Mouse (Mus musculus): ENCODE results near the gene Fmnl1. TPM values are rescaled to one million over a fixed set of nuclear protein-coding genes. Genes with fewer than 3 reads are reported as not detected.

The Fmnl1 gene
- polyA plus RNA-seq, 1 experiment from 2014 or later: 1.7 TPM

DNA sequence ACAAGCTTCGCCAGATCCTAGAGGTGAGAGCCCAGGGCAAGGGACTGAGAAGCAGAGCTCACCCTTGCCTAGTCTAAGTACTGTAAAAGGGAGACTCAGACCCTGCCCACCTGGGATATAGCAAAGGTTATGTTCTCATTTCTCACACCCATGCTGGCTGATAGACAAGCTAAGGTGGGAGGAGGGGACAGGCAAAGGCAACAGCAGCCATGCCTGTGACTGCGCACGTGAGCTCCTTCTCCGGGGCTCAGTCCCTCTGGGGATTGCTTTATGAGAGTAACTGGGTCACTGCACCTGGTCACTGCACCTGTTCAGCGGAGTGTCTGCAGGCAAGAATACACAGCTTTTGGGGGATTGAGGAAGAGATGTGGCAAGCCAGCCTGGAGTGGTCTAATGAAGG is 24.7 kb downstream of the Fmnl1 start:
- ATAC-seq (replicated peaks): no peak
- Histone ChIP-seq H3K36me3 (no peaks in the 10 kb centered on the region), H3K27me3 (peaks cover 73% of the 10 kb centered on the region), H3K27ac (replicated peaks) (no peak overlapping the region), H3K9ac (replicated peaks) (no peak overlapping the region), H3K4me2 (replicated peaks) (no peak overlapping the region), H3K9me3 (no peaks in the 10 kb centered on the region), H3K4me3 (no peak overlapping the region), H3K4me1 (peaks cover 32% of the 10 kb centered on the region)
- WGBS: 78% methylated on average over 5 of the region's 5 CpGs

- H3K9me3 ChIP-seq: no peaks in the 10 kb centered on the region
- no peaks in the 10 kb centered on the region for H3K36me3 ChIP-seq
- no peak for ATAC-seq (replicated peaks)
- 88% methylated on average over 4 of the region's 4 CpGs for WGBS
- no peak overlapping the region for H3K27ac ChIP-seq (replicated peaks)
- peaks cover 57% of the 10 kb centered on the region for H3K27me3 ChIP-seq
- peaks cover 43% of the 10 kb centered on the region for H3K4me1 ChIP-seq
- no peak overlapping the region for H3K4me2 ChIP-seq (replicated peaks)
- H3K4me3 ChIP-seq: no peak overlapping the region
- no peak overlapping the region for H3K9ac ChIP-seq (replicated peaks)
Observed at GRCm38 (mm10) chr11:103197340-103197739, 26.4 kb downstream of the Fmnl1 start.

DNA sequence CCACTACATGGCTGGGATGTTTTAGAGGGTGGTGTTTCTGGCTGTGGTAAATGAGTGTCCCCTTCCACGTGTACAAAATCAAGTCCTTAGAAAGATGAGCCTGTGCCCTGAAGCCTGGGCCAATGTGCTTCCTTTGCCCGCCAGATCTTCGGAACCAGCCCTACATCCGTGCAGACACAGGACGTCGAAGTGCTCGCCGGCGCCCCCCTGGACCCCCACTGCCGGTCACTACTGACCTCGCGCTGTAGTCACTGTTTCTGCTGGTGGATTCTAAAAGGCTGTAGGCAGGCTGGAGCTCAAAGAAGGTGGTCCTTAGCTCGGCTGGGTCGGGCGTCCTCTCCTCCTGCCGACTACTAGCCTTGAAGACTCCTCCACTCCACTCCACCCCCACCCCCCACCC is 27.4 kb downstream of the Fmnl1 start:
- peak overlapping the region; percentile 49 for H3K4me3 ChIP-seq
- H3K27me3 ChIP-seq: peaks cover 48% of the 10 kb centered on the region
- WGBS: 4% methylated on average over 16 of the region's 16 CpGs
- no peak for ATAC-seq (replicated peaks)
- peak overlapping the region; percentile 53; the same call in 1 of the 2 replicates for H3K27ac ChIP-seq (replicated peaks)
- H3K9me3 ChIP-seq: no peaks in the 10 kb centered on the region
- H3K4me1 ChIP-seq: peaks cover 36% of the 10 kb centered on the region
- no peaks in the 10 kb centered on the region for H3K36me3 ChIP-seq
- H3K4me2 ChIP-seq (replicated peaks): peak overlapping the region; percentile 93
- no peak overlapping the region for H3K9ac ChIP-seq (replicated peaks)

DNA sequence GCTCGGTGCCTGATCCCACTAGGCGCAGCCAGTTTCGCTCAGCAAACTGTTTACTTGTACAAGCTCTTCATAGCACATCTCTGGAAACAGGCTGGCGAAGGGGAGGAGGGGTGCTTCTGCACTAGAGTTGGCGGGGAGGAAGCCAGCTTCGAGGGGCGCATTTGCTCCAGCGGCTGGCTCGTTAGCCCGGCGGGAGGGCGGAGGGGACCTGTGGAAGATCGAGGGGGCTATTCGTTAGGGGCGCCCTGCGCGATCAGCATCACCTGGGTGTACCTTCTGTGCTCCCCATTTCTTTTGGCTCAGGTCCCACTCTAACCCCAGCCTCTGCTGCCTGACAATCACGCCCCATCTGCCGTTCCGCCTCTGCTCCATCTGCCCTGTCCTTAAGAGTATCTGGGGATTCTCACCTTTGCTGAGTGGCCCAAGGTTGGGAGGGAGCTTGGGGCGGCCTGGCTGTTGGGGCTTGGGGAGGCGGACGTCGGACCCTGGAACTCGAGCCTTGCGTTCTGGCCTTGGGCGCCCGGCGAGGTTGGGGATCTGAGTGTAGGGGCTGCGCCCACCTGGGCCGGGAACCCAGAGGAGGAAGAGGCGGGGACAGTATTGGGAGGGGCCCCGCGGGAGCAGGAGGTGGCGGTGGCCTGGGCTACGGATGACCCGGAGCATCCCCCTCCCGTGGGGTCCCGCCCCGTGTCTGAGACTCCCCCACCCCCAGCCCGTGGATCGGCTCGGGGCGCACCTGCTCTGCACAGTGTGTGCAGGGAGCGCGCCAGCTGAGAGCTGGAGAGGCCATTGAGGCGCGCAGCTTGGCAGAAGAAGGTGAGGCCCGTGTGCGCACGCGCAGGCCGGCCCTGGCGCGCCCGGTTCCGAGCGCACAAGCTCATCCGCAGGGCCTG is 28.2 kb downstream of the Fmnl1 start:
- no peaks in the 10 kb centered on the region for H3K36me3 ChIP-seq
- peak; percentile 80 for ATAC-seq (replicated peaks)
- peak overlapping the region; percentile 93 for H3K4me2 ChIP-seq (replicated peaks)
- H3K27me3 ChIP-seq: peaks cover 43% of the 10 kb centered on the region
- 2% methylated on average over 59 of the region's 59 CpGs for WGBS
- H3K27ac ChIP-seq (replicated peaks): peak overlapping the region; percentile 53
- peak overlapping the region; percentile 49 for H3K4me3 ChIP-seq
- no peaks in the 10 kb centered on the region for H3K9me3 ChIP-seq
- peak overlapping the region; percentile 56 for H3K9ac ChIP-seq (replicated peaks)
- peaks cover 32% of the 10 kb centered on the region for H3K4me1 ChIP-seq

GRCm38 (mm10) chr11:103201664-103202063 is 30.8 kb downstream of the Fmnl1 start:
- Histone ChIP-seq H3K4me2 (replicated peaks) (no peak overlapping the region), H3K9me3 (no peaks in the 10 kb centered on the region), H3K9ac (replicated peaks) (no peak overlapping the region), H3K36me3 (no peaks in the 10 kb centered on the region), H3K27ac (replicated peaks) (peak overlapping the region; percentile 58), H3K4me3 (no peak overlapping the region), H3K27me3 (peaks cover 20% of the 10 kb centered on the region), H3K4me1 (peaks cover 32% of the 10 kb centered on the region)
- ATAC-seq (replicated peaks): peak; percentile 55
- 6% methylated on average over 6 of the region's 6 CpGs for WGBS

DNA sequence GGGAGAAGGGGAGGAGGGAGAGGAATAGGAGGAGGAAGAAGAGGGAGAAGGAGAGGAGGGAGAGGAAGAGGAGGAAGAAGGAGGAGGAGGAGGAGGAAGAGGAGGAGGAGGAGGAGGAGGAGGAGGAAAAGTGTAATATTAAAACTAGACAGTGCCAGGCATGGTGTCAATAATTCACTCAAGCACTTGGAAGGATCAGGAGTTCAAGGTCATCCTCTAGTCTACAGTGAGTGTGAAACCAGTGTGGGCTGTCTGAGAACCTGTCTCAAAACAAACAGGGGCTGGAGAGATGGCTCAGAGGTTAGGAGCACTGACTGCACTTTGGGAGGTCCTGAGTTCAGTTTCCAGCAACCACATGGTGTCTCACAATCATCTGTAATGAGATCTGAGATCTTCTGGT is 31.5 kb downstream of the Fmnl1 start:
- H3K27me3 ChIP-seq: peaks cover 13% of the 10 kb centered on the region; the same call in 1 of the 2 replicates
- H3K4me1 ChIP-seq: peaks cover 32% of the 10 kb centered on the region
- H3K9me3 ChIP-seq: no peaks in the 10 kb centered on the region
- no peak for ATAC-seq (replicated peaks)
- no peak overlapping the region for H3K27ac ChIP-seq (replicated peaks)
- H3K4me3 ChIP-seq: no peak overlapping the region
- no peaks in the 10 kb centered on the region for H3K36me3 ChIP-seq
- H3K9ac ChIP-seq (replicated peaks): no peak overlapping the region
- no peak overlapping the region for H3K4me2 ChIP-seq (replicated peaks)

GRCm38 (mm10) chr11:103206203-103206602 is 35.3 kb downstream of the Fmnl1 start:
- H3K27ac ChIP-seq (replicated peaks): no peak overlapping the region
- no peaks in the 10 kb centered on the region for H3K9me3 ChIP-seq
- H3K4me1 ChIP-seq: peaks cover 9% of the 10 kb centered on the region
- H3K4me3 ChIP-seq: no peak overlapping the region
- no peak overlapping the region for H3K9ac ChIP-seq (replicated peaks)
- WGBS: 92% methylated on average over 6 of the region's 6 CpGs
- no peaks in the 10 kb centered on the region for H3K36me3 ChIP-seq
- no peaks in the 10 kb centered on the region for H3K27me3 ChIP-seq
- no peak overlapping the region for H3K4me2 ChIP-seq (replicated peaks)
- no peak for ATAC-seq (replicated peaks)

GRCm38 (mm10) chr11:103208458-103208857 is 37.6 kb downstream of the Fmnl1 start, which contains the start of gene 1700023F06Rik:
1700023F06Rik (minus strand) TSS chr11:103208558.
- no peaks in the 10 kb centered on the region for H3K27me3 ChIP-seq
- H3K4me3 ChIP-seq: no peak within 1 kb of the TSS
- H3K27ac ChIP-seq (replicated peaks): no peak within 1 kb of the TSS
- no peaks in the 10 kb centered on the region for H3K36me3 ChIP-seq
- H3K4me2 ChIP-seq (replicated peaks): no peak within 1 kb of the TSS
- no peaks in the 10 kb centered on the region for H3K4me1 ChIP-seq
- H3K9me3 ChIP-seq: no peaks in the 10 kb centered on the region
- ATAC-seq (replicated peaks): no peak
- no peak within 1 kb of the TSS for H3K9ac ChIP-seq (replicated peaks)
- 76% methylated on average over 3 of the region's 3 CpGs for WGBS

GRCm38 (mm10) chr11:103210291-103210690 is 39.4 kb downstream of the Fmnl1 start:
- Histone ChIP-seq H3K27ac (replicated peaks) (no peak overlapping the region), H3K9me3 (no peaks in the 10 kb centered on the region), H3K4me2 (replicated peaks) (no peak overlapping the region), H3K9ac (replicated peaks) (no peak overlapping the region), H3K4me3 (no peak overlapping the region), H3K36me3 (no peaks in the 10 kb centered on the region), H3K27me3 (no peaks in the 10 kb centered on the region), H3K4me1 (no peaks in the 10 kb centered on the region)
- 77% methylated on average over 8 of the region's 8 CpGs for WGBS
- no peak for ATAC-seq (replicated peaks)

DNA sequence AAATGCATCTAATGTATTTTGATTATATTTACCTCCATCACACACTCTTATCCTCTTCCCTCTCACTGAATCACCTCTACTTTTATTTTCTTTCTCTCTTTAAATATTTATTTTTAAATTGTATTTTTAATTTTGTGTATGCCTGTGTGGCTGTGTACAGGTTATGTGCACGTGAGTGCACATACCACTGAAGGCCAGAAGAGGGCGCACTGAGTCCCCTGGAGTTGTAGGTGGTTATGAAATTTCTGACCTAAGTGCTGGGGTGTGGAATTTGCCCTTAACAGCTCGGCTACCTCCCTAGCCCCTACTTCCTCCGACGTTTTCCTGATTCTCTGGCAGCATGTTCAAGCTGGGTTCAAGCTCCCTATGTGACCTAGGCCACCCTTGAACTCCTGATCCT is 42.8 kb downstream of the Fmnl1 start:
- ATAC-seq (replicated peaks): no peak
- Histone ChIP-seq H3K36me3 (no peaks in the 10 kb centered on the region), H3K9ac (replicated peaks) (no peak overlapping the region), H3K4me2 (replicated peaks) (no peak overlapping the region), H3K4me3 (no peak overlapping the region), H3K9me3 (no peaks in the 10 kb centered on the region), H3K27ac (replicated peaks) (no peak overlapping the region), H3K4me1 (peaks cover 7% of the 10 kb centered on the region), H3K27me3 (no peaks in the 10 kb centered on the region)
- 86% methylated on average over 5 of the region's 5 CpGs for whole genome bisulfite sequencing

- 77% methylated on average over 1 of the region's 1 CpGs for WGBS
- Histone ChIP-seq H3K9ac (replicated peaks) (no peak overlapping the region), H3K4me1 (peaks cover 7% of the 10 kb centered on the region), H3K4me3 (no peak overlapping the region), H3K27me3 (no peaks in the 10 kb centered on the region), H3K36me3 (peaks cover under 1% of the 10 kb centered on the region; the same call in 1 of the 2 replicates), H3K4me2 (replicated peaks) (no peak overlapping the region), H3K27ac (replicated peaks) (no peak overlapping the region), H3K9me3 (no peaks in the 10 kb centered on the region)
- no peak for ATAC-seq (replicated peaks)
Observed at GRCm38 (mm10) chr11:103215355-103215754, 44.4 kb downstream of the Fmnl1 start.

GRCm38 (mm10) chr11:103217790-103218516 is 47.0 kb downstream of the Fmnl1 start, which contains the start of gene Spata32:
Spata32 (minus strand) TSS chr11:103218432.
- H3K27me3 ChIP-seq: no peaks in the 10 kb centered on the region
- ATAC-seq (replicated peaks): peak; percentile 93
- H3K4me1 ChIP-seq: peaks cover 7% of the 10 kb centered on the region
- peak within 1 kb of the TSS; percentile 65 for H3K27ac ChIP-seq (replicated peaks)
- no peaks in the 10 kb centered on the region for H3K9me3 ChIP-seq
- peak within 1 kb of the TSS; percentile 62 for H3K4me3 ChIP-seq
- peaks cover 9% of the 10 kb centered on the region; the same call in 1 of the 2 replicates for H3K36me3 ChIP-seq
- peak within 1 kb of the TSS; percentile 78 for H3K9ac ChIP-seq (replicated peaks)
- WGBS: under 1% methylated on average over 45 of the region's 45 CpGs
- H3K4me2 ChIP-seq (replicated peaks): peak within 1 kb of the TSS; percentile 100

Data from forebrain, embryonic 15.5 days (tissue).